Mouse (Mus musculus) midbrain, embryonic 16.5 days (tissue): ENCODE measurements around the gene Atp8a1. TPM values are rescaled to one million over a fixed set of nuclear protein-coding genes. Genes with fewer than 3 reads are reported as not detected.

ENCODE experiments used
- ATAC-seq: fragments of 200-750 bp; cut with Nextera tagmentation; 2 replicates; pipeline ENCODE4 v1.8.0; 2017; ENCODE audit warnings: moderate TSS enrichment
- H3K27ac ChIP-seq: fragments of 300-500 bp; sonication (generic); 2 replicates; pipeline ENCODE4 v1.5.1; 2014; ENCODE audit warnings: mild to moderate bottlenecking, low read length, mixed read lengths
- H3K27me3 ChIP-seq: fragments of 300-500 bp; sonication (generic); 2 replicates; pipeline ENCODE4 v1.6.1; 2014; ENCODE audit warnings: low read depth, low read length, mixed read lengths; ENCODE audit not compliant: control insufficient read depth, insufficient read depth
- H3K36me3 ChIP-seq: fragments of 300-500 bp; sonication (generic); 2 replicates; pipeline ENCODE4 v1.6.1; 2014; ENCODE audit warnings: mild to moderate bottlenecking, low read length, moderate library complexity, mixed read lengths; ENCODE audit not compliant: control insufficient read depth, insufficient read depth
- H3K4me1 ChIP-seq: fragments of 300-500 bp; sonication (generic); 2 replicates; pipeline ENCODE4 v1.6.1; 2014; ENCODE audit warnings: mild to moderate bottlenecking, low read length, mixed read lengths; ENCODE audit not compliant: control insufficient read depth, insufficient read depth
- H3K4me2 ChIP-seq: fragments of 300-500 bp; sonication (generic); 2 replicates; pipeline ENCODE4 v1.6.1; 2014; ENCODE audit warnings: mild to moderate bottlenecking, low read length, mixed read lengths
- H3K4me3 ChIP-seq: fragments of 300-500 bp; sonication (generic); 2 replicates; pipeline ENCODE4 v1.5.1; 2014; ENCODE audit warnings: low read depth, mild to moderate bottlenecking, low read length, moderate library complexity, mixed read lengths
- H3K9ac ChIP-seq: fragments of 300-500 bp; sonication (generic); 2 replicates; pipeline ENCODE4 v1.6.1; 2014; ENCODE audit warnings: low read depth, low read length, mixed read lengths
- H3K9me3 ChIP-seq: fragments of 300-500 bp; sonication (generic); replicated peaks from 2 replicates; pipeline ENCODE4 v1.6.1; 2014; ENCODE audit warnings: mild to moderate bottlenecking, low read length, mixed read lengths; ENCODE audit not compliant: control insufficient read depth, poor library complexity, severe bottlenecking
- WGBS: fragments of 180-500 bp; shearing (Covaris S2); extraction: QIAGEN DNeasy Blood & Tissue Kit; methylation state at CpG from one replicate; pipeline ENCODE4 v1.1.7; 2014; 5-methylcytosine and 5-hydroxymethylcytosine counted together
- polyA plus RNA-seq: library from polyadenylated mRNA; unstranded; fragments of >200 nt; fragmentation: Nextera tagmentation; extraction: Ambion mirVana; gene quantifications from 2 replicates; pipeline ENCODE4 v1.2.1, GENCODE M21; 2015

Gene Atp8a1
- 51.9 and 53.6 TPM in 2 replicates for polyA plus RNA-seq

DNA sequence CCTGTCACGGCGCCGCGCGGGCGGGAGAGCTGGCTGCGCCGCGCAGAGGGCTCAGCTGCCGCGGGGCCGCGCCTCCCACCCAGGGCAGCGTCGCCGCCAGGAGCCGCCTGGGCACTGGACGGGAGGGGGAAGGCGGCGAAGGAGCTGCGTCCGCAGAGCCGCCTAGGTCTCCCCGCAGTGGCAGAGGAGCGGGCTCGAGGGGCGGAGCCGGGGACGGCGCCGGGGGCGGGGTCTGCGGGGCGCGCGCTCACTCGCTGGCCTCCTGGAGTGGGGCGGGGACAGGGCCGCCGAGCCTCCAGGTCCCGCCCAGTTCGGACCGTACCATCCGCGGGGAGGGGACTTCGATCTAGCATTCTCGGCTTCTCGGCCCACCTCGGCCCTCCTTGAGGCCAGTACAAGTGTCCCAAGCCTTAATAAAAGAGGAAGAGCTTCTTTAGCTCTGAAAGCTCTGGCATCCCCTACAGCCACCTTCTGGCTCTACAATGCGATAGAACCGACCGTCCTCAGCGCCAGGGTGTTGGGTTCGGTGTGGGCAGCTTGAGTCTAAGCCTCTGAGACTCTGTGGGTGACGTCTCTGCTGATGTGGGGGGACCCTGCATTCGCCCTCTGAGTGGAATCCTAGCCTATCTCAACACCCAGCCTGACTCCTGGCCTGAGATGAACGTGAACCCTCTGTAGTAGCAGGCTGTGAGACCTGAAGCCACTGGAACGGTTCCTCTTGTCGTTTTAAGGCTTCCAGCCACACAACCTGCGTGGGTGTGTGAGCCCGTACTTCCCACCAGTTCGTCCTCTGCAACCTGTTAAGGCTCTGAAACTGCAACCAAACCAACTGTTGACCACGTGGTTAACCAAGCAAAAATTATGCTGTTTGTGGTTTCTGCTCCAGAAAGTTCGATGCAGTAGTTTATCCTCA lies at the start of gene Atp8a1:
Atp8a1 (minus strand) TSS at position 182 of the 913 bp plus-strand sequence.
- peaks cover 35% of the 10 kb centered on the region for H3K4me1 ChIP-seq
- H3K4me3 ChIP-seq: peak within 1 kb of the TSS; percentile 92
- H3K9ac ChIP-seq: peak within 1 kb of the TSS; percentile 94
- H3K36me3 ChIP-seq: no peaks in the 10 kb centered on the region
- no peaks in the 10 kb centered on the region for H3K9me3 ChIP-seq
- H3K4me2 ChIP-seq: peak within 1 kb of the TSS; percentile 89
- peak within 1 kb of the TSS; percentile 96 for H3K27ac ChIP-seq
- ATAC-seq: peak; percentile 95
- 1% methylated on average over 56 of the region's 64 CpGs for WGBS
- H3K27me3 ChIP-seq: no peaks in the 10 kb centered on the region

DNA sequence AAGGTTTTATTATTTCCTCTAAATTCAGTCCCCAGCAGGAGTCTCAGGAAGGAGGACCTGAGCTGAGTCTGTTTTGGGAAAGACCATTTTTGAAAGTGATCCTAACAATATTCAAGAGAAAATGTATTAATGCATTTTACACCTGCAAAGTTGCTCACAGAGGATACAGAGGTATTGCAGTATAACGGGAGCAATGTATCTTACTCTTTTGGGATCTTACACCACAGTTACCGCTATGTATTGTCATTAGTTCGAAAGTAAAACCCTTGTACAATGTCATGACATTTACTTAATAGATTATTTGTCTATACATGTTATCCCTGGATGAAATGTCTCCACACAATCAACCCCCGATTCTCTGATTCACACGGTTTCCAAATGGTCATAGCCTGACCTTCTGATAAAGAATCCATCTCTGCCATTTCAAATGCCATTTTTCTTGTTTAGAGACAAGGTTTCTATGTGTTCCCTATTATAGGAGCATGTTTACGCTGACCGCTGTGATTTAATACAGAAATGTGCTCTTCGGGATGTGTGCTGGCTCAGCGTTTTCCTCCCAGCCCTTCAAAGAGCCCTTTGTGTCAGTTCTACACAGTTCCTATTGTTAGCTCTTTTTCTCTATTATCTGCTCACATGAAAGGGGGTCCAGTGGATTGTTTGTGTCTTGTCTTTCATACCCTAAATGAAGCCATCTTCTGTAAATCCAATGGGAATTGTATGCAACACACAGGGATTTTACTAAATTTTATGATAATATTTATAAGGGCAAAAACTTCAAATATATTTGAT lies 37.4 kb upstream of the Atp8a1 start:
- no peaks in the 10 kb centered on the region for H3K36me3 ChIP-seq
- H3K9ac ChIP-seq: no peak overlapping the region; the same call in 1 of the 2 replicates
- peaks cover 4% of the 10 kb centered on the region for H3K4me1 ChIP-seq
- ATAC-seq: 0 out of 2 replicates have a peak, but pooled peaks have one; percentile 36
- peak overlapping the region; percentile 3 for H3K4me2 ChIP-seq
- H3K27ac ChIP-seq: no peak overlapping the region
- no peaks in the 10 kb centered on the region for H3K27me3 ChIP-seq
- H3K9me3 ChIP-seq: no peaks in the 10 kb centered on the region
- H3K4me3 ChIP-seq: no peak overlapping the region
- WGBS: 31% methylated on average over 9 of the region's 9 CpGs

DNA sequence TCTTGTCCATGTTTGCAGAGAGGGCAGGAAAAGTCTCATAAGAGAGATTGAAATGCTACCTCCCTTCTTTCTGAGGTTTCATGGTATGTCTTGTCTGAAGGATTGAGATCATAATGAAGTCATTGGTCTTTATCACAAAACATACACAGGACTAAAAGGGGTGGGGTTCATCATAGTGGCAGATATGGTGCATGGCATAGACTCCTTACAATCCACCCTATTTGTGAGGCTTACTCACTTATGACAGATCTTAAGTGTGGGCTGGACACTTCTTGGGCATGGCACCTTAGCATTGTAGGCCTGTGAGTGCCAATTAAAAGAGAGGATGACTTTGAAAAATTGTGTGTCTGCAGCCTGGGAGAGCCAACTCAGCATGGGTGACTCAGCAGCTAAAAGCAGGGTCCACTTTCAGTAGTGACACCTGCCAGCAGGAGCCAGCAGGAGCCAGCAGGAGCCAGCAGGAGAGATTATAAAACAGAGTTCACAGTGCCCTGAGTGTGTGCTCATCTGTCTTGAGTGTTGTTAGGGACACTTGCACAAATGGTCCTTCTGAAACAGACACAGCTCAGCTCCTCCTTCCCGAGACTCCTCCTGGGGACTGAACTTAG lies 36.4 kb upstream of the Atp8a1 start:
- Histone ChIP-seq H3K9ac (no peak overlapping the region), H3K36me3 (no peaks in the 10 kb centered on the region), H3K9me3 (no peaks in the 10 kb centered on the region), H3K4me2 (no peak overlapping the region), H3K4me3 (no peak overlapping the region), H3K4me1 (peaks cover 4% of the 10 kb centered on the region), H3K27ac (no peak overlapping the region), H3K27me3 (no peaks in the 10 kb centered on the region)
- no peak for ATAC-seq
- WGBS: 83% methylated on average over 1 of the region's 1 CpGs

DNA sequence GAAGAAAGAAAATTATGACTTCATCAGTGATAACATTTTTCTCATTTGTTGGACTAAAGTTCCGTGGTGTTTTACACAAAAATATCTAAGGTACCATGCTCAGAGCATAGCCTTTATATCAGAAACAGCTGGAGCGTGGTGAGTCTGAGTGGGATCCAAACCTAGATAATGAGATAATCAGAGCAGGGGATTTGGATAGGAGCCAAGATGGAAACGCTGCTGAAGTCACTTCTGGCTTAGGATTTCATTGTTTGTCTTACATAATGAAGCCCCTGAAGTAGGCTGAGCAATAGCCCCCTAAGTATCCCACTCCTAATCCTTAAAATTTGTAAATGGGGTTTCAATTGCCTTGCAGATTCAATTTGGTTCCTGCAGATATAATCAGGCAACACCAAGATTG lies 24.2 kb upstream of the Atp8a1 start:
- WGBS: 25% methylated on average over 3 of the region's 3 CpGs
- H3K4me3 ChIP-seq: no peak overlapping the region
- no peaks in the 10 kb centered on the region for H3K27me3 ChIP-seq
- no peak overlapping the region for H3K4me2 ChIP-seq
- no peak overlapping the region for H3K9ac ChIP-seq
- H3K9me3 ChIP-seq: no peaks in the 10 kb centered on the region
- no peaks in the 10 kb centered on the region for H3K4me1 ChIP-seq
- ATAC-seq: no peak
- no peaks in the 10 kb centered on the region for H3K36me3 ChIP-seq
- no peak overlapping the region for H3K27ac ChIP-seq

DNA sequence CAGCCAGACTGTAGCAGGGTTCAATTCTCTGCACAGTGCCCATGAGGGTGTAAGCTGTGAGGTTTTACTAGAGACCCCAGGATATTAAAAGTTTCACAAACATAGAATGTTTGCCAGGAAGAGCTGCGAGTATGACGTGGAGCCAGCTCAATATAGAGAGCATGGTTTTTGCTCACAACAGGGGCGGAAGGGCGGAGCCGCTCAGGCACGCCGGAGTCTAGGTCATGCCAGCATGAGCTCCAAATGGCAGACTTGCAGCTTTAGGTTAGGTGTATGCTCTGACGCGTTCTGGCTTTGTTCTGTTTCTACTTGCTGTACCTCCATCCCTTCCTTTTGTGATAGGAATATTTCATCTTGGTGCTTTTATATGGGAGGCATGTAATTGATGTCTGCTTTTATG lies 19.0 kb upstream of the Atp8a1 start:
- Histone ChIP-seq H3K9ac (no peak overlapping the region), H3K4me3 (no peak overlapping the region), H3K4me2 (no peak overlapping the region), H3K4me1 (peaks cover 3% of the 10 kb centered on the region), H3K27me3 (no peaks in the 10 kb centered on the region), H3K36me3 (no peaks in the 10 kb centered on the region), H3K9me3 (no peaks in the 10 kb centered on the region), H3K27ac (no peak overlapping the region)
- WGBS: 75% methylated on average over 9 of the region's 9 CpGs
- ATAC-seq: no peak

DNA sequence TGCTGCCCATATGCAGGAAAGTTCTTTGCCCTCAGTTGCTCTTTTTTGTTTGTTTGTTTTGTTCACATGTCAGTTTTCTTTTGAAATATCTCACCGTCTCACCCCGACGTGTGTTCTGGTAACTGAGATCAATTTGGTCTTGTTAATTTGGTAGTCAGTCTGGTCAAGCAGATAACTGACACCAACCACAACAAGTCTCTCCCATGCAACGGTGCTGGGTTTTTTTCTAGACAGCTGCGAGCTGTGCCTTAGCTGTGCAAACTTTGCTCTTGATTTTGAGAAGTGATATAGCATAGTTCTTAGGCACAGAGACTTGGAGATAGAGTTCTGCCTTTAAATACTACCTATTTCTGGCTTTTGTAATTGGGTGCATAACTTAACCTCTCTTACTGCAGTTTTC lies 18.4 kb upstream of the Atp8a1 start:
- H3K36me3 ChIP-seq: no peaks in the 10 kb centered on the region
- no peak overlapping the region for H3K4me3 ChIP-seq
- no peak overlapping the region for H3K27ac ChIP-seq
- H3K4me2 ChIP-seq: no peak overlapping the region
- H3K9me3 ChIP-seq: no peaks in the 10 kb centered on the region
- H3K4me1 ChIP-seq: peaks cover 3% of the 10 kb centered on the region
- H3K9ac ChIP-seq: no peak overlapping the region
- no peak for ATAC-seq
- H3K27me3 ChIP-seq: no peaks in the 10 kb centered on the region
- WGBS: 83% methylated on average over 5 of the region's 5 CpGs

DNA sequence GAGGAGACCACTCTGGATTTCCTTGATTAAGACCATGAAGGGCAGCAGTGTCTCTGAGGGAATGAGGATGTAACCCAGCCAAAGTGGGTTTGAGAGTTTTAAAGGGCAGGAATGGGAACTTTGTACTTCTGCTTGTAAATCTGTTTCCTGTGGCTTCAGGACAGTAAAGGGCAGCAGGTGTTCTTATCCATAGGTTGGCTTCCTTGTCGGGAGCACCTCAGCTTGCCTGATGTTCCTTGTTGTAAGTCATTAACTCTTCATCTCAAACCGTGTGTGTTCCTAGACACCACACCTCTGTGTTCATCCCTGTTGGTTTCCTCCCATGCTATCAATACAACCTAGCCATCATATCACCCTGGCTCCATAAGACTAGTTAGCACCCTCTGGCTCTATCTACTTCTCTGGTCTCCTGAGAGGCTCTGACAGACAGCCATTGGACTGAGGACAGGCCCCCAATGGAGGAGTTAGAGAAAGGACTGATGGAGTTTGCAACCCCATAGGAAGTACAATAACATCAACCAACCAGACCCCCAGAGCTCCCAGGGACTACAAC lies 17.4 kb upstream of the Atp8a1 start:
- Histone ChIP-seq H3K9ac (no peak overlapping the region), H3K4me2 (no peak overlapping the region), H3K4me3 (no peak overlapping the region), H3K27ac (no peak overlapping the region), H3K27me3 (no peaks in the 10 kb centered on the region), H3K4me1 (peaks cover 3% of the 10 kb centered on the region), H3K36me3 (no peaks in the 10 kb centered on the region), H3K9me3 (no peaks in the 10 kb centered on the region)
- 72% methylated on average over 2 of the region's 2 CpGs for WGBS
- ATAC-seq: 0 out of 2 replicates have a peak, but pooled peaks have one; percentile 28

DNA sequence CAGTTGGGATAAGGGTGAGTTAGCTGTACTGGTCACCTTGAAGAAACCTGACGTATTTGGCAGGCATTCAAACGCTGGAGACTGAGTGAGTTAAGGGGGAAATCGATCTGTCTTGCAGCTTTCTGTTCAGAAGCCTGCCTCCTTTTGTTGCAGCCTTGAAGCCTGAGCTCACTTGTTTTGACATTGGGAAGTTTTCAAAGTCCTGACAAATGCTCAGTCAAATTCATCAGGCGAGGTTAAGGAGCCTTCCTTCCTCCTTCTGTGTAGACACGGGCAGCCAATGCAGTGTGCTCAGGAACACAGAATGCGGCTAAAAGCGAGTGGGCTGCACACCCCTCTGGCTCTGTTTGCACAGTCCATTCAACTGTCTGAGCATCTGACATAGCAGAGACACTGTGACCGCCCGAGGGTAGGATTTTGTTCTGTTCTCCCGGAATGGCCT lies 16.7 kb upstream of the Atp8a1 start:
- no peak overlapping the region for H3K27ac ChIP-seq
- peaks cover 3% of the 10 kb centered on the region for H3K4me1 ChIP-seq
- WGBS: 32% methylated on average over 10 of the region's 10 CpGs
- no peak overlapping the region for H3K9ac ChIP-seq
- ATAC-seq: peak; percentile 75
- no peak overlapping the region for H3K4me3 ChIP-seq
- H3K4me2 ChIP-seq: no peak overlapping the region
- no peaks in the 10 kb centered on the region for H3K9me3 ChIP-seq
- no peaks in the 10 kb centered on the region for H3K36me3 ChIP-seq
- no peaks in the 10 kb centered on the region for H3K27me3 ChIP-seq
